Mouse (Mus musculus) left cerebral cortex, adult 2 months (tissue): Measurements from ENCODE around the gene Deaf1. TPM values are rescaled to one million over a fixed set of nuclear protein-coding genes. Genes with fewer than 3 reads are reported as not detected.

ENCODE experiments used
- DNase-seq, 2 experiments: peaks; one replicate each; pipeline ENCODE4 v3.0.0; 2021 to 2022; ENCODE audit warnings: low spot score in 2 of 2, mixed read lengths in 1 of 2; ENCODE audit errors: extremely low spot score in 1 of 2
- H3K27ac ChIP-seq: fragments of 200-600 bp; 2 replicates; pipeline ENCODE4 v1.8.1; 2022
- H3K4me3 ChIP-seq: fragments of 200-600 bp; 2 replicates; pipeline ENCODE4 v1.8.1; 2022
- CTCF ChIP-seq: fragments of 200-600 bp; IDR thresholded peaks from 2 replicates; pipeline ENCODE4 v1.8.1; 2022; ENCODE audit warnings: antibody characterized with exemption, mild to moderate bottlenecking, moderate library complexity
- intact Hi-C: fragments of 180-260 bp; cut with DNase I; formaldehyde crosslinking; loops from one replicate; pipeline ENCODE4 v1.15.1; 2025
- total RNA-seq, 2 experiments: library from RNA; stranded (reverse); gene quantifications; 2 replicates each; pipeline ENCODE4 v1.2.3; 2021

The Deaf1 gene
- total RNA-seq, 2 experiments from 2014 or later = 63.1 to 63.8 TPM

DNA sequence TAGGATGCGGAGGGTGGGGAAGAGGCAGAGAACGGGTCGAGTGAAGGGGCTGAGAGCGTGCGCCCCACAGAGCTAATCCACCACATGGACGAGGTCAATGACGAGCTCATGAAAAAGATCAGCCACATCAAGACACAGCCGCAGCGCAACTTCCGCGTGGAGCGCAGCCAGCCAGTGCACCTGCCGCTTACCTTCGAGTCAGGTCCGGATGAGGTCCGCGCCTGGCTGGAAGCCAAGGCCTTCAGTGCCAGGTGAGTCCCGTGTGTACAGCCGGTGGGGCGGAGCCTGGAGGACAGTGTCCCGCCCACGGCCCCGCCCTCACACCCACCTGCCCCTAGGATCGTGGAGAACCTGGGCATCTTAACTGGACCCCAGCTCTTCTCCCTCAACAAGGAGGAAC lies 34.0 kb upstream of the Deaf1 start:
- no peak for TF ChIP-seq CTCF
- intact Hi-C loops = loop anchor here (5.0 kb wide), 2 partner anchors 79 to 94 kb away; partner anchors contain the start of gene Irf7
- Histone ChIP-seq H3K27ac (no peak overlapping the region), H3K4me3 (no peak overlapping the region)
- no peak for DNase-seq

GRCm38 (mm10) chr7:141356971-141357370 lies 29.5 kb upstream of the Deaf1 start:
- TF ChIP-seq CTCF = no peak
- Histone ChIP-seq H3K27ac (no peak overlapping the region), H3K4me3 (no peak overlapping the region)
- intact Hi-C loops = no loop called here
- DNase-seq = peak in 1 of 2 experiments; percentile 50

GRCm38 (mm10) chr7:141355626-141356326 lies 28.3 kb upstream of the Deaf1 start:
- no peak for DNase-seq
- Histone ChIP-seq H3K27ac (no peak overlapping the region), H3K4me3 (no peak overlapping the region)
- intact Hi-C loops = no loop called here
- TF ChIP-seq CTCF = peak; percentile 47

GRCm38 (mm10) chr7:141355051-141355450 lies 27.6 kb upstream of the Deaf1 start:
- no peak overlapping the region for H3K27ac ChIP-seq
- no peak for DNase-seq
- intact Hi-C loops = no loop called here
- no peak overlapping the region for H3K4me3 ChIP-seq
- TF ChIP-seq CTCF = no peak

GRCm38 (mm10) chr7:141351061-141351460 lies 23.6 kb upstream of the Deaf1 start:
- DNase-seq = no peak
- no peak for TF ChIP-seq CTCF
- Histone ChIP-seq H3K4me3 (no peak overlapping the region), H3K27ac (no peak overlapping the region)
- intact Hi-C loops = no loop called here

GRCm38 (mm10) chr7:141344787-141345186 lies 17.3 kb upstream of the Deaf1 start:
- intact Hi-C loops = no loop called here
- TF ChIP-seq CTCF = no peak
- H3K4me3 ChIP-seq = no peak overlapping the region
- no peak overlapping the region for H3K27ac ChIP-seq
- no peak for DNase-seq

GRCm38 (mm10) chr7:141343696-141344095 lies 16.2 kb upstream of the Deaf1 start:
- no peak for DNase-seq
- Histone ChIP-seq H3K27ac (no peak overlapping the region), H3K4me3 (no peak overlapping the region)
- no peak for TF ChIP-seq CTCF
- intact Hi-C loops = no loop called here

DNA sequence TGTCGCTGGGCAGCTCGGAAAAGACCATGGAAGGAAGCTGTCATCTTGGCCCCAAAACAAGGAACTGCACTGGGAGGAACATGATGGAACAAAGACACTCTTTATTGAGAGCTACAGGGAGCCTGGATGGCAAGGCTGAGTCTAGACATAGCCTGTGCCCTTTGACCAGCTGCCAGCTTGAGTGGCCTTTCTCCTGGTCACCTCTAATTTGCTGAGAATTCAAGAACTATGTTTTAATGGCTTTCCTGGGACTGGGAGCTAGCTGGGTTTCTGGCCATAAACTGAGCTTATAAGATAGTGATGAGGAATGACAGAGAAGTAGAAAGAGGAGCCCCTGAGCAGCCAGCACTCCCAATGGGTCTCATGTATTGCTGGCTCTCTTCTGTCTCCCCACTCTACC lies 15.7 kb upstream of the Deaf1 start:
- Histone ChIP-seq H3K4me3 (no peak overlapping the region), H3K27ac (no peak overlapping the region)
- TF ChIP-seq CTCF = no peak
- DNase-seq = no peak
- intact Hi-C loops = no loop called here

DNA sequence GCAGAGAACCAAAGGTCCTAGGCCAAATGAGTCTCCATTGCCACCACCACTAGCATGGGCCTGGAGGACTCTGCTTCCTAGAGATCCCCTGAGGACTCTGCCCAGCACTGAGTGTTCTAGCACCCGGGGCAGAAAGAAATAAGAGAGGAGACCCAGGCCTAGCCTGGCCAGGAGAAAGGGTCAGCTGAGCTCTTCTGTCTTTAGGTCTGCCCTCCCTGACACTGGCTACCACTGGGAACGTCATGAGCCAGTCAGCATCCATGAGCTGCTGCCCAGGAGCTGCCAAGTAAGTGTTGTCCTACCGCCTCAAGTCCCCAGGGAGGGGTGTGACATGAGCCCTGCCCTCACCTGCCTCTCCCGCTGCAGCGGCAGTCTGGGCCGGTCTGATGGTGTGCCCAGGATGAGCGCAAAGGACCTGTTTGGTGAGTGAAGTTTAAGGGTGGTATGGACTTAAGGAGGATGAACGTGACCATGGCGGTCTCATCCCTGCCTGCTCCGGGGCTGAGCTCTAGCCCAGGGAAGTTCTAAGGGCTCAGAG lies 14.3 kb upstream of the Deaf1 start:
- no peak overlapping the region for H3K4me3 ChIP-seq
- no peak for TF ChIP-seq CTCF
- H3K27ac ChIP-seq = no peak overlapping the region
- DNase-seq = no peak
- intact Hi-C loops = no loop called here

DNA sequence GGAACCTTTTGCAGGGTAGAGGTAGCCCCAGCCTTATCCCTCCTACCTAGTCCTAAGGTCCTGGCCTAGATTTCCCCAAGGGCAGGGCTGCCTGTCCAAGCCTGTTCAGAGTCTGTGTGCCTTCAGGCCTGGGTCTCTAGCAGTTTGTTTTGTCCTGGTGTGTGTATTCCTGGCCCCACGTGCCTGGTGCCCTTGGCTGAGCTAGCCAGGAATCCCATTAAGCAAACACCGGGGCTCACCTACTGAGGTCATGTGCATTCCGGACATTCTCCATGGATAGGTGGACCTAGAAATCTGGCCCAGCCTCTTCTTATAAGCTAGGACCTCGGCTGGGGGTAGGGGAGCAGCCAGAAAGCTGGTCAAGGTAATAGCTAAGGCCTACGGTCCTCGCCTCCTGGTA lies 13.0 kb upstream of the Deaf1 start:
- intact Hi-C loops = no loop called here
- Histone ChIP-seq H3K4me3 (no peak overlapping the region), H3K27ac (no peak overlapping the region)
- no peak for DNase-seq
- TF ChIP-seq CTCF = no peak

- intact Hi-C loops = no loop called here
- Histone ChIP-seq H3K4me3 (no peak overlapping the region), H3K27ac (no peak overlapping the region)
- TF ChIP-seq CTCF = no peak
- DNase-seq = no peak
Observed at GRCm38 (mm10) chr7:141340023-141340422, 12.5 kb upstream of the Deaf1 start.

- H3K4me3 ChIP-seq = no peak overlapping the region
- intact Hi-C loops = no loop called here
- no peak for DNase-seq
- H3K27ac ChIP-seq = no peak overlapping the region
- no peak for TF ChIP-seq CTCF
Observed at GRCm38 (mm10) chr7:141339215-141339920, 11.9 kb upstream of the Deaf1 start.
